Mouse (Mus musculus) kidney, embryonic 15.5 days (tissue): ENCODE measurements at regions not wholly inside any gene's neighbourhood (a gene's known extent, or its start where the extent isn't known, plus 50 kb on each side); places are given as distances from the start of the nearest gene placed in this dataset.
A peak's percentile ranks its signal among the peaks of the same experiment; 100 is the strongest.

ENCODE experiments used
- ATAC-seq: fragments of 200-750 bp; cut with Nextera tagmentation; replicated peaks from 2 replicates; pipeline ENCODE4 v1.8.0; 2017; ENCODE audit warnings: moderate TSS enrichment; ENCODE audit not compliant: low FRiP score
- H3K27ac ChIP-seq: fragments of 300-500 bp; sonication (generic); 2 replicates; pipeline ENCODE4 v1.5.1; 2015; ENCODE audit warnings: mild to moderate bottlenecking, inconsistent platforms
- H3K27me3 ChIP-seq: fragments of 300-500 bp; sonication (generic); 2 replicates; pipeline ENCODE4 v1.6.1; 2015; ENCODE audit warnings: inconsistent platforms
- H3K36me3 ChIP-seq: fragments of 300-500 bp; sonication (generic); 2 replicates; pipeline ENCODE4 v1.6.1; 2015; ENCODE audit warnings: inconsistent platforms
- H3K4me1 ChIP-seq: fragments of 300-500 bp; sonication (generic); 2 replicates; pipeline ENCODE4 v1.6.1; 2015; ENCODE audit warnings: inconsistent platforms
- H3K4me2 ChIP-seq: fragments of 300-500 bp; sonication (generic); 2 replicates; pipeline ENCODE4 v1.6.1; 2015; ENCODE audit warnings: moderate library complexity, mild to moderate bottlenecking, inconsistent platforms
- H3K4me3 ChIP-seq: fragments of 300-500 bp; sonication (generic); replicated peaks from 2 replicates; pipeline ENCODE4 v1.5.1; 2015; ENCODE audit warnings: mild to moderate bottlenecking, inconsistent platforms
- H3K9ac ChIP-seq: fragments of 300-500 bp; sonication (generic); 2 replicates; pipeline ENCODE4 v1.6.1; 2015; ENCODE audit warnings: mild to moderate bottlenecking, inconsistent platforms
- H3K9me3 ChIP-seq: fragments of 300-500 bp; sonication (generic); replicated peaks from 2 replicates; pipeline ENCODE4 v1.6.1; 2016; ENCODE audit warnings: inconsistent platforms
- WGBS: fragments of 180-500 bp; shearing (Covaris S2); methylation state at CpG from one replicate; pipeline ENCODE4 v1.1.7; 2015; ENCODE audit warnings: mixed read lengths; 5-methylcytosine and 5-hydroxymethylcytosine counted together

GRCm38 (mm10) chr3:44912664-44913063 is 465.5 kb upstream of the Pcdh10 start:
- H3K27me3 ChIP-seq = no peaks in the 10 kb centered on the region
- H3K36me3 ChIP-seq = no peaks in the 10 kb centered on the region
- ATAC-seq = no peak
- no peaks in the 10 kb centered on the region for H3K9me3 ChIP-seq
- H3K4me2 ChIP-seq = no peak overlapping the region
- no peak overlapping the region for H3K9ac ChIP-seq
- no peaks in the 10 kb centered on the region for H3K4me1 ChIP-seq
- no peak overlapping the region for H3K27ac ChIP-seq
- no peak overlapping the region for H3K4me3 ChIP-seq

DNA sequence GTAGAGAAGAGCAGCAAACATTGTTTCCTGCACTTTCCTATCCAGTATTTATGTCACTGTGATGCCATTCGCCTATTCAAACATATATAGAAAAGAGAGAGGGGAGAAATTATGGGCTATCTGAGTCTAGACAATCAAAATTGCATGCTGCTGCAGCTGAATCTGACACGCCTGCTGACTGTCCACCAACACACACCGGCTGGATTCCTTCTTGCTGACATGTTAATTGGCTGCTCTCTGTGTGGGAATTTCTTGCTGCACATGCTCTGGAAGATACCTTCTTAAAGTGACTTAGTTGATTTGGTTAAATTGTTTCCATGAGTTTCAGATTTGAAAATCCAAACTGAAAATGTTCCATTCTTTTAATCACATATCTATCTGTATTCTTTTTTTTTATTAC is 463.9 kb upstream of the Pcdh10 start:
- Histone ChIP-seq H3K9ac (no peak overlapping the region), H3K27me3 (no peaks in the 10 kb centered on the region), H3K27ac (no peak overlapping the region), H3K36me3 (no peaks in the 10 kb centered on the region), H3K4me2 (no peak overlapping the region), H3K9me3 (no peaks in the 10 kb centered on the region), H3K4me3 (no peak overlapping the region), H3K4me1 (no peaks in the 10 kb centered on the region)
- 38% methylated on average over 3 of the region's 3 CpGs for WGBS
- 0 out of 2 replicates have a peak, but pooled peaks have one; percentile 56 for ATAC-seq
